Mouse (Mus musculus): ENCODE results near the gene Apon. TPM values are rescaled to one million over a fixed set of nuclear protein-coding genes. Genes with fewer than 3 reads are reported as not detected.
"Not testable (repeated sequence)": the region's sequence is repeated elsewhere in the genome, so short reads cannot be mapped to it uniquely, and the experiment has no call there.

Gene Apon
- total RNA-seq, 2 experiments from 2014 or later = not detected

DNA sequence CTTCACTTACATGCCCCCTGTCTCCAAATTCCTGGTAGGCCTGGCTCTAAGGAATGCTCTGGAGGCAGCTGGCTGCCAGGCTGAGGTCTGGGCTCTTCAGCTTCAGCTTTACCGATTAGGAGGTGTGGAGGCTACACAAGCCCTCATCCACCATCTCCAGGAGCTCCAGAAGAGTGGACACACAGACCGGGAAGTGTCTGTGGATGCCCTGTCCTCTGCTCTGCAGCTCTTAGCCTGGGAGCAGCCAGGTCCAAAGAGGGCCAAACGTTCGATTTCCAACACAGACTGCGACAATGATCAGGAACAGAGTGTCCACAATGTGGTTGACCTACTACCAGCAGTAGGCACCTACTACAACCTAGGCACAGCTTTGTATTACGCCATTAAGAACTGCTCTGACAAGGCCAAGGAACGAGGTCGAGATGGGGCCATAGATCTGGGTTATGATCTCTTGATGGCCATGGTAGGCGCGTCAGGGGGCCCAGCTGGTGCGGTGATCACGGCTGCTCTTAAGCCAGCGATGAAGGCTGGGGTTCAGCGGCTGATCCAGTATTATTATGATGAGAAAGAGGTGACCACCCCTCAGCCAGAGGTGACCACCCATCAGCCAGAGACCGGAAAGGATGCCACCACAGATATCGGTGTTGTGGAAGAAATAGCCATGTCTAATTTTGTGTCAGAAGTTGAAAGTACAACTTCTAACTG, 15.5 kb downstream of the Apon start:
- TF ChIP-seq CTCF (IDR thresholded peaks at IDR 0.05) = no peak
- Histone ChIP-seq H3K27ac (peak overlapping the region; percentile 92), H3K4me3 (peak overlapping the region; percentile 74)
- no peak for DNase-seq
- intact Hi-C loops (cut with DNase I) = no loop called here

DNA sequence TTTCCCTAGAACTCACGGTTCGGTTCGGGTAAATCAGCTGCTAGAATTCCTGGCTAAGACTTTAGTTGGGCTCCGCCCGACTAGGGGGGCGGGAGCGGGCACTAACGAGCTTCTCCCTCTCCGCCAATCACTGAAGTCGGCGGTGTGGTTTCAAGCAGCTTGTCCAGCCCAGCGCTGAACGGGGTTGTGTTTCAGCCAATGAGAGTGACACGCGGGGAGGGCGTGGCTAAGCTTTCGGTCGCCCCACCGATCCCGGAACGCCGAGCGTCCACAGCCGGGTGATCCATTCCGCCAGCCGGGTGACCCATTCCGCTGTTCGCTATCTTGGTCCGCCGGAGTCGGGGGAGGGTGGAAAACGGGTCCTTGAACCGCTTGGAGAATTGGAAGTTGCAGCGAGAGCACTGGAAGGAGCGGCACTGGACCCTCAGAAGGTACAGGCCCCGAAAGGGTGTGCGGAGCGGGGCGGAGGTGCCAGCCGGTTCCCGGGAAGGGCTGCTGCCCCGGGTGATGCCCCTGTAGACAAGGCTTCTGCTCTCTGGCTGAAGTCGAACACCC, 16.5 kb downstream of the Apon start, which contains the start of gene Stat2:
Gene Stat2 (plus strand): TSS at position 273 of the 555 bp plus-strand sequence.
- no peak for TF ChIP-seq CTCF (IDR thresholded peaks at IDR 0.05)
- peak; percentile 98 for DNase-seq
- peak within 1 kb of the TSS; percentile 74 for H3K4me3 ChIP-seq
- intact Hi-C loops (cut with DNase I) = loop anchor here (5.0 kb wide), 1 partner anchor 38 kb away; the partner anchor contains the start of gene Timeless
- H3K27ac ChIP-seq = peak within 1 kb of the TSS; percentile 92

DNA sequence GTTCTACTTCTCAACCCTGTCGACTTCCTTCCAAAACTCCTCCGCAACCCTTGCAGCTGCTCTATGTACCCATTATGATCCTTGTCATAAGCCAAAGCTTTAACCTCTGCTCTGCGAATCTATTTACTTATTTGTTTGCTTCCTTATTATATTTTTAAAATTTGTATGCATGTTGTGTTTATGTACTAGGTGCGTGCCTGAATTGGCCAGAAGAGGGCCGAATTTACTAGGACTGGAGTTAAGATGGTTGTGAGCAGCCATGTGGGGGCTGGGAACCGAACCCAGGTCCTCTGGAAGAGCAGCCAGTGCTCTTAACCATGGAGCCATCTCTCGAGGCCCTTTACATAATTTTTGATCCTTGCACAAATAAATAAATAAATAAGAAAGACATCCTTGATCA, 17.0 kb downstream of the Apon start:
- TF ChIP-seq CTCF (IDR thresholded peaks at IDR 0.05) = no peak
- intact Hi-C loops (cut with DNase I) = loop anchor here (5.0 kb wide), 1 partner anchor 39 kb away; the partner anchor contains the start of gene Timeless
- Histone ChIP-seq H3K27ac (peak overlapping the region; percentile 92), H3K4me3 (peak overlapping the region; percentile 74)
- DNase-seq = no peak

DNA sequence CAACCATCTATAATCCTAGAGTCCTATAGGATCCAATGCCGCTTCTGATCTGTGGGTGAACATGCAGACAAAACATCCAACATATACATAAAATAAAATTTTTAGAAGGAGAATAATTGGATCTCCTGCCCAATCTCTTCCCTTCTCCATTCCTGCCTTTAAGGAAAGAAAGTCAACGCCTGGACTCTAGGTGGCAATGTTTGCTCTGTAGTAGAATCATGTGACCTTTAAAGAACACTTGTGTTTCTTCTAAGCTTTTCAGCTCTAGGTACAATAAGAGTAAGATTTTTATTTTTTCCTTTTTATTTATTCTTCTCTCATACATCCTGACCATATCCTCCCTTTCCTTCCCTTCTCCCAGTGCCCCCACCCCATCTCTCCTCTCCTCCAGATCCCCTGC, 18.0 kb downstream of the Apon start:
- Histone ChIP-seq H3K27ac (no peak overlapping the region), H3K4me3 (peak overlapping the region; percentile 74)
- intact Hi-C loops (cut with DNase I) = loop anchor here (5.0 kb wide), 1 partner anchor 40 kb away; the partner anchor contains the start of gene Timeless
- no peak for DNase-seq
- peak; percentile 46 for TF ChIP-seq CTCF (IDR thresholded peaks at IDR 0.05)

DNA sequence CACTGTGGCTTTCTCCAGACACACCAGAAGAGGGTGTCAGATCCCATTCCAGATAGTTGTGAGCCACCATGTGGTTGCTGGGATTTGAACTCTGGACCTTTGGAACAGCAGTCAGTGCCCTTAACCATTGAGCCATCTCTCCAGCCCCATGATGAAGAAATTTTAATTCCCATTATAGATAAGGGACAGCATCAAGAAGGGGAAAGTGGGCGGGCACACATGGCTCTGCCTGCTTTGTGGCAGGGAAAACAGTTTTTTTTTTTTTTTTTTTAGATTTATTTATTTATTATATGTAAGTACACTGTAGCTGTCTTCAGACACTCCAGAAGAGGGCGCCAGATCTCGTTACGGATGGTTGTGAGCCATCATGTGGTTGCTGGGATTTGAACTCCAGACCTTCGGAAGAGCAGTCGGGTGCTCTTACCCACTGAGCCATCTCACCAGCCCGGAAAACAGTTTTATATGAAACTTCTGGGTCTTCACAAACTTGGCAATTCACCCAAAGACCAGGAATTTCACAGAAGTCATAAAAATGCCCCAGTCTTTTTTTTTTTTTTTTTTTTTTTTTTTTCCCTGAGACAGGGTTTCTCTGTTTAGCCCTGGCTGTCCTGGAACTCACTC, 19.0 kb downstream of the Apon start:
- peak; percentile 19; the same call in 1 of the 2 replicates for TF ChIP-seq CTCF (IDR thresholded peaks at IDR 0.05)
- intact Hi-C loops (cut with DNase I) = loop anchor here (5.0 kb wide), 1 partner anchor 41 kb away; the partner anchor contains the start of gene Timeless
- H3K27ac ChIP-seq, H3K4me3 ChIP-seq, DNase-seq: not testable (repeated sequence)

DNA sequence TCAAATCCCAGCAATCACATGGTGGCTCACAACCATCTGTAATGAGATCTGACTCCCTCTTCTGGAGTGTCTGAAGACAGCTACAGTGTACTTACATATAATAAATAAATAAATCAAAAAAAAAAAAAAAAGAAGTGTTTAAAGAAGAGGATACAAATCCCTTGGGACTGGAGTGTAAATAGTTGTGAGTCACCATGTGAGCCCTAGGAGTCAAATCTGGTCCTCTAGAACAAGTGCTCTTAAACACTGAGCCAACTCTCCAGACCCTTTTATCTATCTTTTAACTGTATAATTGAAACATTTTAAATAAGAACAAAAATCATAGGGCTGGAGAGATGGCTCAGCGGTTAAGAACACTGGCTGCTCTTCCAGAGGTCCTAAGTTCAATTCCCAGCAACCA, 21.5 kb downstream of the Apon start:
- H3K4me3 ChIP-seq; DNase-seq; intact Hi-C loops (cut with DNase I); H3K27ac ChIP-seq: not testable (repeated sequence)

DNA sequence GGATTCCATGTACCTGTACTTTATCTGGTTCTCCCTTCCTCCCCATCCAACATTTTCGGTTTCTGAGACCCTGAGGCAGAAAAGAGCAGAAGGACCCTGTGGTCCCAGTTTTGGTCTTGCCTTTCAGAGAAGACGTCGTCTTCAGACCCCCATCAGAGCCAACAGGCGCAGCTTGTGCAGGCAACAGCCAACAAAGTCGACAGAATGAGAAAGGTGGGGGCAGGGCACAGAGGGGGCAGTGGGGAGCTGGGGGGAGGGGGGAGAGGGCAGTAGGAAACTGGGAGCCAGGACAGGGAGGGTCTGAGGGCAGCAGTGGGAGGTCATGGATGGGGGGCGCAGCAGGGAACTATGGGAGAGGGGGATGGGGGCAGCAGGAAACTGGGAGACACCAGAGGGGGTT, 24.3 kb downstream of the Apon start:
- H3K27ac ChIP-seq = no peak overlapping the region
- no peak for TF ChIP-seq CTCF (IDR thresholded peaks at IDR 0.05)
- no peak for DNase-seq
- H3K4me3 ChIP-seq = no peak overlapping the region
- intact Hi-C loops (cut with DNase I) = no loop called here

DNA sequence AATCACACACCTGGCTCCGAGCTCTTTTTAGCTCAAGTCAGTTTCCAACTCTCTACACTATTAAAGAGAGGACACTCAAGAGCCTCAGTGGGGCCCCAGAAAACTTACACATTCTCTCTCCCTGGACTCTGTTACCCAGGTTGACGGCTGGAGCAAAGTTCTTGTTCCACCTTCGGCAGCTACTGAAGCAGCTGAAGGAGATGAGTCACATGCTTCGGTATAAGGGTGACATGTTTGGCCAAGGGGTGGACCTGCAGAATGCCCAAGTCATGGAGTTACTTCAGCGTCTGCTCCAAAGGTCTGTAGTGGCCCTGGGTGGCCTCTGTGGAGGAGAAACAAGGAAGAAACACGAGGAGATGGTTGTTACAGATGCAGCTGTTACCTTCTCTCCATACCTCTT, 27.0 kb downstream of the Apon start:
- no peak for TF ChIP-seq CTCF (IDR thresholded peaks at IDR 0.05)
- H3K27ac ChIP-seq = no peak overlapping the region
- intact Hi-C loops (cut with DNase I) = no loop called here
- DNase-seq = no peak
- no peak overlapping the region for H3K4me3 ChIP-seq

DNA sequence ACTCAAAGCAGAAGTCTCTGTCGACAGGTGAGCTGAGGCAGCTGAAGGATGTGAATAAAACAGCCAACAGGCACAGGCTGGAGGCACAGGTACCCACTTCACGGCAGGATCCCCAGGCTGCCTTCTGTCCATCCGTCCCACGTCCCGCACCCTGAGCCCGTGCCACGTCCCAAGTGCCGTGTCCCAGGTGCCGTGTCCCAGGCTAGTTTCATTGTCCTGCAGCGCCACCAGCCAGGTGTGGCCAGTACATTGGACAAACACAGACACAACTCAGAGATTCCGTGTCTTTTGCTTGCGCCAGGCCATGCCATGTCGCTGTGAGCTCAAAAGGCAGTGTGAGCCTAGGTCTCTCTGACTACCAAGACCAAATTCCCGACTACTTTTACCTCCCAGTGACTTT, 27.8 kb downstream of the Apon start:
- Histone ChIP-seq H3K4me3 (no peak overlapping the region), H3K27ac (no peak overlapping the region)
- intact Hi-C loops (cut with DNase I) = no loop called here
- no peak for DNase-seq
- TF ChIP-seq CTCF (IDR thresholded peaks at IDR 0.05) = no peak

DNA sequence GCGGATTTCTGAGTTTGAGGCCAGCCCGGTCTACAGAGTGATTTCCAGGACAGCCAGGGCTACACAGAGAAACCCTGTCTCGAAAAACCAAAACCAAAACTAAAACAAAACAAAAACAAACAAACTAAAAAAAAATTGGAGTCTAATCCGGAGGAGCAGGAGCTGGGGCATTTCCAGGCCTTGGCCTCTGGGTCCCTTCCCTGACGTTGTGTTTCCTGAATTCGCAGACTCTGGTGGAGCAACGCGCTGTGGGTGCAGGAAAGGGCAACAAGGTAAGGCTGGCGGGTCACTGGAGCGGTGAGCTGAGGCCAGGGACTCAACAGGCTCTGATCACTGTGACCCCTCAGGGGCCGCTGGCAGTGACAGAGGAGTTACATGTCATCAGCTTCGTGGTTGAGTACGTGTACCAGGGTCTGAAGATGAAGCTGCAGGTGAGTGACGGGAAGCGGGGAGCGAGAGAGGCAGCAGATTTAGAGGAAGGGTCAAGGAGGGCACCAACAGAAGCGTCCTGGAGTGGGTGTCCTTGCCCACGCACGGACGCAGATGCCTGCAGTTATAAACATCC, 29.1 kb downstream of the Apon start:
- no peak overlapping the region for H3K27ac ChIP-seq
- TF ChIP-seq CTCF (IDR thresholded peaks at IDR 0.05) = no peak
- no peak overlapping the region for H3K4me3 ChIP-seq
- intact Hi-C loops (cut with DNase I) = no loop called here
- DNase-seq = no peak

DNA sequence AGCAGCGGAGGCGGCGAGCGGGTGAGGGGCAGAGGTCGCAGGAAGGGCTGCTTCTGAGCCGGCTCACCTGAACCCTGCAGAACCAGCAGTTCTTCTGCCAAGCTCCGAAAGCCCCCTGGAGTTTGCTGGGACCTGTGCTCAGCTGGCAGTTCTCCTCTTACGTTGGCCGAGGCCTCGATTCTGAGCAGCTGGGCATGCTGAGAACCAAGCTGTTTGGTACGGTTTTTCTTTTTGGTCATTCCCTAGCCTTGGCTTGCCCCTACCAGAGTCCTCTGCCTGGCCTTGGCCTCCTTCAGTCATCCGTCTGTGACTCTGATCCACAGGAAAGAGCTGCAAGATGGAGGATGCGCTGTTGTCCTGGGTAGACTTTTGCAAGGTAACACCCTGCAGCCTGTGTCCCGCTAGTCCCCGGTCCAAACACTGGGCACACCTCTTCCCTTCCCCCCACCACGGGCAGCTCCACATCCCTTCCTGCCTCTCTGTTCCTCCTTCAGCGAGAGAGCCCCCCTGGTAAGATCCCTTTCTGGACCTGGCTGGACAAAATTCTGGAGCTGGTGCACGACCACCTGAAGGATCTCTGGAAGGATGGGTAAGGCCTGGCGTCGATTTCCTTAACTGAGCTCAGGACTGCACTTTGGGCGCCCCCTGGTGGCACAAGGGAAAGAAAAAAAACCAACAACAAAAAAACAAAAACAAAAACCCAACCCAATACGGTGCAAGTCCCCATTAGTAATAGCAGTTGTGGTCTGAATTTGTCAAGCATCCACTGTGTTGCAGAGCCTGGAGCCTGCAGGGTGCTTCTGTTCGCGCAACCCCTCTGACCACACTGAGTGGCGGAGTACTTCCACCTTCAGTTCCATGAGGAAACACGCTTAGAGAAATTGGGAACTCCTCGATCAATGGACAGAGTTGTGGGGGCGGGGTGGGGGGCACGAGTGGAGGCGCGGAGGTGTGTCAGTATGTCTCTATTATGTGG, 30.0 kb downstream of the Apon start:
- peak; percentile 87 for TF ChIP-seq CTCF (IDR thresholded peaks at IDR 0.05)
- no peak overlapping the region for H3K4me3 ChIP-seq
- H3K27ac ChIP-seq = no peak overlapping the region
- peak; percentile 74 for DNase-seq
- intact Hi-C loops (cut with DNase I) = loop anchor here (2.0 kb wide), 1 partner anchor 71 kb away; no protein-coding TSS in a partner anchor

DNA sequence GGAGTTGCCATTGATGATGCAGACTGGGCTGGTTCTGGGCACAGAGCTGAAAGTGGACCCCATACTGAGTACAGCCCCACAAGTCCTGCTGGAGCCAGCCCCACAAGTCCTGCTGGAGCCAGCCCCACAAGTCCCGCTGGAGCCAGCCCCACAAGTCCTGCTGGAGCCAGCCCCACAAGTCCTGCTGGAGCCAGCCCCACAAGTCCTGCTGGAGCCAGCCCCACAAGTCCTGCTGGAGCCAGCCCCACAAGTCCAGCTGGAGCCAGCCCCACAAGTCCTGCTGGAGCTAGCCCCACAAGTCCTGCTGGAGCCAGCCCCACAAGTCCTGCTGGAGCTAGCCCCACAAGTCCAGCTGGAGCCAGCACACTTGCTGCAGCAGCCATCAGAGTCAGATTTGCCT, 36.7 kb downstream of the Apon start:
- peak overlapping the region; percentile 17 for H3K4me3 ChIP-seq
- intact Hi-C loops (cut with DNase I) = not testable (repeated sequence)
- DNase-seq = peak; percentile 71
- peak overlapping the region; percentile 56 for H3K27ac ChIP-seq

Data from gastrocnemius, adult 2 months (tissue).